Mouse (Mus musculus): Measurements from ENCODE around the gene Gm37419. TPM values are rescaled to one million over a fixed set of nuclear protein-coding genes. Genes with fewer than 3 reads are reported as not detected.

The Gm37419 gene
- polyA plus RNA-seq, 1 experiment: not detected

DNA sequence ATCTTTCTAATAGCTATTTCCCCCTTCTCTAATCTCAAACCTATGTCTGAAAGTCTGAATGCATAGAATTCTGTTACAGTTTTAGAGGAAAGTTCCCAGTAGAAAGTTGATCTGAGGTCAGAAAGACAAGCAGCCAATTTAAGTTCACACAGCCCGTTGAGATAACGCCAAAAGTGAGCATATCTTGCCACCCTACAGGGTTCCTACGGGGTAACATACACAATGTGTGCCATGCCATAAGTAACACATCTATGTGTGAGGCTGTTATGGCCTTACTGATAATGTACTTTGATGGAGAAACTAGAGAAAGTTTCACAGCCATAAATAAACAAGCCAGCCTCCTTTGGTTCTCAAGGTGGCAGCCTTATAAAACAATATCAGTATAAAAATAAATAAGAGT lies 26.1 kb downstream of the Gm37419 start:
- no peak overlapping the region for H3K27ac ChIP-seq (ENCODE audit: insufficient read depth, low read length)
- no peak overlapping the region for H3K4me3 ChIP-seq (ENCODE audit: insufficient read depth, low read length)
- no peaks in the 10 kb centered on the region for H3K4me1 ChIP-seq (ENCODE audit: control insufficient read depth, insufficient read depth, low read length)
- no peak for TF ChIP-seq CTCF (IDR thresholded peaks at IDR 0.05; ENCODE audit: borderline replicate concordance, insufficient read depth, low read length)
- TF ChIP-seq POLR2A (IDR thresholded peaks at IDR 0.05; ENCODE audit: low read depth, low read length): no peak

DNA sequence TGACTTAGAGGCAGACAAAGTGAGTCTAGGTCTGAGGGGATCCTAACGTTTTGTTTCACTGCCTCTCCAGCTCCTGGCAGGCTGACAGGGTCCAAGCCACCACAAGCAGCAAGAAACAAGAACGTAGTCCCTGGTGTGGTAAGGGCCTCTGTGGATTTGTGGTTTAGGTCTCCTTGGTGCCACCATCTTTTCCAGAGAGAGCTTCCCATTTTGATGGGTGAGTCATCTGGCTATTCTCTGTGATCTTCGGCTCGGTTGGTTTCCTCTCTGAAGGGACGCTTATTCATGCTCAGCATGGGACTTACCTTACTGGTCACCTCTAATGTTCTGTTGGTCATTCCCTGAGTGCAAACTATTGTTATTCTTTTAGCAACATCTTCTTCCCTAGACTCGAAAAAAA lies 28.0 kb downstream of the Gm37419 start:
- Histone ChIP-seq H3K4me1 (ENCODE audit: control insufficient read depth, insufficient read depth, low read length) (no peaks in the 10 kb centered on the region), H3K4me3 (ENCODE audit: insufficient read depth, low read length) (no peak overlapping the region), H3K27ac (ENCODE audit: insufficient read depth, low read length) (no peak overlapping the region)
- no peak for TF ChIP-seq CTCF (IDR thresholded peaks at IDR 0.05; ENCODE audit: borderline replicate concordance, insufficient read depth, low read length)
- no peak for TF ChIP-seq POLR2A (IDR thresholded peaks at IDR 0.05; ENCODE audit: low read depth, low read length)

DNA sequence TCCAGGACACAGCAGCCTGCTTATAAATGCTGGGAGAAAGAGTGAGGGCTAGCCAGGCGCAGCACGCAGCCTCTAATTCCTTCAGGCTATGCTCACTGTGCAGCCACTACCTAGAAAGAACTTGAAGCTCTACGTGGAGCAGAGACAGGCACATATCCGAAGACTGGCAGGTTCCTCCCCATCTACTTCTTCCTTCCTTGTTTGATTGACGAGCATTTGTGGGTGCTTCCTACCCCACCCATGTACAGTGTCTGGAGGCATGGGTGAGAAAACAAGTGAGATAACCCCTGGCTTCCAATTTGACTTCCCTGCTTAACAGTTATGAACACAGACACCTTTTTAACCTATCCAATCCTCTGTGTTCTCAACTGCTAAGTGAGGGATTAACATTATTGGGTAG lies 28.5 kb downstream of the Gm37419 start:
- TF ChIP-seq POLR2A (IDR thresholded peaks at IDR 0.05; ENCODE audit: low read depth, low read length) (no peak), CTCF (IDR thresholded peaks at IDR 0.05; ENCODE audit: borderline replicate concordance, insufficient read depth, low read length) (no peak)
- H3K4me1 ChIP-seq (ENCODE audit: control insufficient read depth, insufficient read depth, low read length): no peaks in the 10 kb centered on the region
- no peak overlapping the region for H3K4me3 ChIP-seq (ENCODE audit: insufficient read depth, low read length)
- H3K27ac ChIP-seq (ENCODE audit: insufficient read depth, low read length): no peak overlapping the region

DNA sequence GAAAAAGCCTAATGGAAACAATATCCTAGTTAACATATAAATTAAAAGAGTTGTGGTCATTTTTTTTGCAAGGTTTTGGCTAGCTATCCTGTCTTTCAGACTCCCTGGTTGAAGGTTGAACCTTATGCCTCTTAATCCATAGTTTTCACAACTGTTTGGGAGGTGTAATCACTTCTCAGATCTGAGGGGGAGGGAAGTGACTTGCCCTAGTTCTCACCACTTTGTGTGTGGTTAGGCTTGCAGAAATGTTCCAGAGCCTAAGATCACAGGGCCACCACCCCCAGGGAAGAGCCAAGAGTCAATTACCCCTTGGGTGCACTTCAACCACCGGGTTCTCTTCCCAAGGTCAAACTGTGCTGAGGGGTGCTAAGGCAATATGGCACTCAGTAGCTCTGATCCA lies 33.4 kb downstream of the Gm37419 start:
- Histone ChIP-seq H3K27ac (ENCODE audit: insufficient read depth, low read length) (no peak overlapping the region), H3K4me3 (ENCODE audit: insufficient read depth, low read length) (no peak overlapping the region), H3K4me1 (ENCODE audit: control insufficient read depth, insufficient read depth, low read length) (no peaks in the 10 kb centered on the region)
- no peak for TF ChIP-seq POLR2A (IDR thresholded peaks at IDR 0.05; ENCODE audit: low read depth, low read length)
- TF ChIP-seq CTCF (IDR thresholded peaks at IDR 0.05; ENCODE audit: borderline replicate concordance, insufficient read depth, low read length): no peak

DNA sequence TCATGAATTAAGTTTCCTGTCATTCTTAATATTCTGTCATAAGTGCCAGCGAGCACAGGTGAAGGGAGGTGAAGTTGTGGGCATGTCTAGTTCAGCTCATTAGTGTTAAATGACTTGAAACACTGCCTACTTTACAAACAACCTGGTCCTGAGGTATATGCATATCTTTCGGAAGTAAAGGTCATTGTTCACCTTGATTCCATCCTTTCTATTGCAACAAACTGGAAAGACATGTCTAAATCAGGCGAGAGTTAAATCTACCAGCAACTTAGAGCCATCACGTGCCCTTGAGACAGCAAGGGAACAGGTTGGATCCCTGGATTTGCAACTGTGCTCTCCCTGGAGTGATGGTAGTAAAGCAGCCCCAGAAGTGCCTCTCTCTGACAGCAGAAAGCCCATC lies 34.3 kb downstream of the Gm37419 start:
- TF ChIP-seq CTCF (IDR thresholded peaks at IDR 0.05; ENCODE audit: borderline replicate concordance, insufficient read depth, low read length): no peak
- TF ChIP-seq POLR2A (IDR thresholded peaks at IDR 0.05; ENCODE audit: low read depth, low read length): no peak
- no peaks in the 10 kb centered on the region for H3K4me1 ChIP-seq (ENCODE audit: control insufficient read depth, insufficient read depth, low read length)
- no peak overlapping the region for H3K4me3 ChIP-seq (ENCODE audit: insufficient read depth, low read length)
- H3K27ac ChIP-seq (ENCODE audit: insufficient read depth, low read length): no peak overlapping the region

DNA sequence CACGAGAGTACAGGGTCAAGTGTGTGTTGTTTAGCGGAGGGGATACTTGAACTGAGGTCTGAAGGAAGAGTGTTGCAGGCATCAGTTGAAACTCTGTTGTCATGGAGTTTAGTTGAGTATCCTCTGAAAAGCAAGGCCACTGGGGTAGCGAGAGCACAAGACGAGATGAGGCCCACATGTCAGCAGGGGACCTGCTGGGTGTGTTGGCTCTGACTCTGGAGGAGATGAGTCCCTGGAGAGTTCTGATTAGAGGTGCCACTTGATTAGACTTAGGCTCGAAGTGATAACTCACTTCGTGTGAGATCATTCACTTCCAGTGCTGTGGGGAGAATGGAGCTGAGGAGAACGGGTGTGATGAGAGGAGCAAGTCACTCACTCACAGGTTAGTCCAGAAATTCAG lies 37.2 kb downstream of the Gm37419 start:
- TF ChIP-seq CTCF (IDR thresholded peaks at IDR 0.05; ENCODE audit: borderline replicate concordance, insufficient read depth, low read length): no peak
- no peak for TF ChIP-seq POLR2A (IDR thresholded peaks at IDR 0.05; ENCODE audit: low read depth, low read length)
- H3K27ac ChIP-seq (ENCODE audit: insufficient read depth, low read length): no peak overlapping the region
- no peak overlapping the region for H3K4me3 ChIP-seq (ENCODE audit: insufficient read depth, low read length)
- no peaks in the 10 kb centered on the region for H3K4me1 ChIP-seq (ENCODE audit: control insufficient read depth, insufficient read depth, low read length)

DNA sequence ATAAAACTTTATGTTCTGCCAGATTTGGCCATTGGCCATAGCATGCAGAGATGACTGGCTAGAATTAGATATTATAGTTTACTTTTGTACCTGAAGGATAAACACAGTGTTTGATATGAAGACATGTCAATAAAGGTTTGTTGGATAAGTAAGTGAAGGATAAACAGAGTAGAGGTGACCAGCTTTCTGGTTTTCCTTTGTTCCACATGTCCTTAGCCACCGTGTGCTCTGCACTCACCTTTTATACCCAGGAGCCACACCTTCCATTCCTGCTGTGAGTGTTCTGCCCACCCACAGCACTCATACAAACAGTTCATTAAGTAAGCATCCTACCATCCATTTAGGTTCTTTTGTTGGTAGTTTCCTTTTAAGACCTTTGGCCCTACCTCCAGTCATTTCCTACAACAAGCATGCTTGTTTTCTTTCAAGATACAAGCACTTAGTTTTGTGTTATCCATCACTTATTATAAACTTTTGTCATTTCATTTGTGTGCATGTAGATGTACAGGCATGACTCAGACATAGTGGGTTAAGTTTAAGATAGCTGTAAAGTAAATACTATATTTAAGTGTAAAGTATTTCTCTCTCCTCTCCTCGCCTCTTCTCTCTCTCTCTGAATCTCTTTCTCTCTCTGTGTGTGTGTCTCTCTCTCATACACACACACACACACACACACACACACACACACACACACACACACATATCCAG lies 41.8 kb downstream of the Gm37419 start:
- no peak overlapping the region for H3K27ac ChIP-seq (ENCODE audit: insufficient read depth, low read length)
- no peaks in the 10 kb centered on the region for H3K4me1 ChIP-seq (ENCODE audit: control insufficient read depth, insufficient read depth, low read length)
- TF ChIP-seq CTCF (IDR thresholded peaks at IDR 0.05; ENCODE audit: borderline replicate concordance, insufficient read depth, low read length) (no peak), POLR2A (IDR thresholded peaks at IDR 0.05; ENCODE audit: low read depth, low read length) (no peak)
- no peak overlapping the region for H3K4me3 ChIP-seq (ENCODE audit: insufficient read depth, low read length)

DNA sequence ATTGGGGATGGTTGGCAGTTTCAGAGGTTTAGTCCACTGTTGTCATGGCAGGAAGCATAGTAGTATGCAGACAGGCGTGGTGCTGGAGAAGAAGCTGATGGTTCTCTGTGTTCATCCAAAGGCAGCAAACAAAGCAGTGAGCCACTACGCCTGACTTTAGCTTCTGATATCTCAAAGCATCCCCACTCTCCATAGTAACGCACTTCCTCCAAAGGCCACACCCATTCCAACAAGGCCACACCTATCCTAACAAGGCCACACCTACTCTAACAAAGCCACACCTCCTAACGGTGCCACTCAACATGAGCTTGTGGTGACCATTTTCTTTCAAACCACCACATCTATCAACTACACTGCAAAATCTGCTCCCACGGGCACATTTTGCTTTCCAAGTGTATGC lies 45.0 kb downstream of the Gm37419 start:
- TF ChIP-seq CTCF (IDR thresholded peaks at IDR 0.05; ENCODE audit: borderline replicate concordance, insufficient read depth, low read length): no peak
- no peak for TF ChIP-seq POLR2A (IDR thresholded peaks at IDR 0.05; ENCODE audit: low read depth, low read length)

DNA sequence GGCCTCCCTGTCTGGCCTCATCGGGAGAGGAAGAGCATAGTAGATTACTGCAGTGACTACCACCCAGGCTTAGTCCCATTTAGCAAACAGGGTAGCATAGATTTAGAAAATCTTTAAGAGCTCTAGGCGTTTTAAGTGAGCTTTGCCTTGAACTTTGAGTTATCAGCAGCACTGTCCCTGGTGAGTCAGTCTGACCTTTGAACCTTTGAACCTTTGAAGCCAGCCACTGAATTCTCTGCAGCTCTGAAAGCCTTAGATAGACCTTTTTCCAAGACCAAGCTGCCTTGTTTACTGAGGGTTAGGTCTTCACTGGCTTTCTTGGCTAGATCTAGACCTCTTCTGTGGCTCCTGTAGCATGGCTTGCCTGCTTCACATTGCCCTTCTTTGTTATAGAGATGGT lies 46.2 kb downstream of the Gm37419 start:
- no peak overlapping the region for H3K4me3 ChIP-seq (ENCODE audit: insufficient read depth, low read length)
- H3K27ac ChIP-seq (ENCODE audit: insufficient read depth, low read length): no peak overlapping the region
- no peaks in the 10 kb centered on the region for H3K4me1 ChIP-seq (ENCODE audit: control insufficient read depth, insufficient read depth, low read length)
- TF ChIP-seq CTCF (IDR thresholded peaks at IDR 0.05; ENCODE audit: borderline replicate concordance, insufficient read depth, low read length) (no peak), POLR2A (IDR thresholded peaks at IDR 0.05; ENCODE audit: low read depth, low read length) (no peak)

More for the DNA sequence above, 45.0 kb downstream of the Gm37419 start:
- no peaks in the 10 kb centered on the region for H3K4me1 ChIP-seq (ENCODE audit: control insufficient read depth, insufficient read depth, low read length)
- no peak overlapping the region for H3K4me3 ChIP-seq (ENCODE audit: insufficient read depth, low read length)
- no peak overlapping the region for H3K27ac ChIP-seq (ENCODE audit: insufficient read depth, low read length)

DNA sequence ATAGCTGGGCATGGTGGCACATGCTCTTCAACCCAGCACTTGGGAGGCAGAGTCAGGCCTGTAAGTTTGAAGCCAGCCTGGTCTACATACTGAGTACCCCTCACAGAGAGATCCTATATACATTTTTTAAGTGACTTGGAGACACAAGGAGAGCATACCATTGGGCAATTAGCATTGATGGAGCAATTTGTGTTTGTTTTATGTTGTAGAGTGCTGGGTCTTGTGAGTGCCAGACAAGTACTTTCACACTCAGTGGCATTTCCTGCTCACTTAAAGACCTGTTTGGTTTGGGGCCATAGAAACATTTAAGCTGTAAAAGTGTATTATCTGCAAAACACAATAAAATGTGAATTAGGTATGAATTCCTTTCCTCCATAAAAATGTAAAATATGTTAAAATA lies 47.5 kb downstream of the Gm37419 start:
- no peak overlapping the region for H3K27ac ChIP-seq (ENCODE audit: insufficient read depth, low read length)
- H3K4me1 ChIP-seq (ENCODE audit: control insufficient read depth, insufficient read depth, low read length): no peaks in the 10 kb centered on the region
- no peak for TF ChIP-seq POLR2A (IDR thresholded peaks at IDR 0.05; ENCODE audit: low read depth, low read length)
- TF ChIP-seq CTCF (IDR thresholded peaks at IDR 0.05; ENCODE audit: borderline replicate concordance, insufficient read depth, low read length): no peak
- H3K4me3 ChIP-seq (ENCODE audit: insufficient read depth, low read length): no peak overlapping the region
